Mouse (Mus musculus): ENCODE measurements around the gene Zfp652.
"Not testable (repeated sequence)": the region's sequence is repeated elsewhere in the genome, so short reads cannot be mapped to it uniquely, and the experiment has no call there.

Zfp652 gene

GRCm38 (mm10) chr11:95712085-95712562 is 349 bp upstream of the Zfp652 start:
- DNase-seq (ENCODE audit: low spot score in 2 of 2) = peak; percentile 51 to 54

GRCm38 (mm10) chr11:95713225-95713810 is 845 bp downstream of the Zfp652 start:
- DNase-seq (ENCODE audit: low spot score in 2 of 2) = peak; percentile 57 to 67

GRCm38 (mm10) chr11:95713811-95714241 is 1.4 kb downstream of the Zfp652 start:
- DNase-seq (ENCODE audit: low spot score in 2 of 2) = peak in 1 of 2 experiments; percentile 44

- DNase-seq (ENCODE audit: low spot score in 2 of 2) = no peak
Observed at GRCm38 (mm10) chr11:95714411-95714810, 1.9 kb downstream of the Zfp652 start.

- peak in 1 of 2 experiments; percentile 38 for DNase-seq (ENCODE audit: low spot score in 2 of 2)
Observed at GRCm38 (mm10) chr11:95716136-95716535, 3.7 kb downstream of the Zfp652 start.

- no peak for DNase-seq (ENCODE audit: low spot score in 2 of 2)
Observed at GRCm38 (mm10) chr11:95719356-95719755, 6.9 kb downstream of the Zfp652 start.

- no peak for DNase-seq (ENCODE audit: low spot score in 2 of 2)
Observed at GRCm38 (mm10) chr11:95723287-95723686, 10.8 kb downstream of the Zfp652 start, which contains the start of gene B130006D01Rik. Gene B130006D01Rik, plus strand, starts transcription at chr11:95723587.

- no peak for DNase-seq (ENCODE audit: low spot score in 2 of 2)
Observed at GRCm38 (mm10) chr11:95724466-95724865, 12.0 kb downstream of the Zfp652 start.

GRCm38 (mm10) chr11:95726156-95726555 is 13.7 kb downstream of the Zfp652 start:
- no peak for DNase-seq (ENCODE audit: low spot score in 2 of 2)

- DNase-seq (ENCODE audit: low spot score in 2 of 2) = no peak
Observed at GRCm38 (mm10) chr11:95727947-95728346, 15.5 kb downstream of the Zfp652 start.

- DNase-seq (ENCODE audit: low spot score in 2 of 2) = no peak
Observed at GRCm38 (mm10) chr11:95728916-95729907, 16.7 kb downstream of the Zfp652 start.

- no peak for DNase-seq (ENCODE audit: low spot score in 2 of 2)
Observed at GRCm38 (mm10) chr11:95734485-95734884, 22.0 kb downstream of the Zfp652 start.

GRCm38 (mm10) chr11:95737811-95738210 is 25.3 kb downstream of the Zfp652 start:
- DNase-seq (ENCODE audit: low spot score in 2 of 2) = peak; percentile 54 to 60

GRCm38 (mm10) chr11:95744521-95744920 is 32.0 kb downstream of the Zfp652 start:
- no peak for DNase-seq (ENCODE audit: low spot score in 2 of 2)

GRCm38 (mm10) chr11:95746821-95747220 is 34.3 kb downstream of the Zfp652 start:
- no peak for DNase-seq (ENCODE audit: low spot score in 2 of 2)

- no peak for DNase-seq (ENCODE audit: low spot score in 2 of 2)
Observed at GRCm38 (mm10) chr11:95748331-95748730, 35.9 kb downstream of the Zfp652 start.

GRCm38 (mm10) chr11:95749619-95750018 is 37.1 kb downstream of the Zfp652 start:
- peak in 1 of 2 experiments; percentile 45 for DNase-seq (ENCODE audit: low spot score in 2 of 2)

GRCm38 (mm10) chr11:95750995-95751394 is 38.5 kb downstream of the Zfp652 start:
- peak; percentile 77 to 82 for DNase-seq (ENCODE audit: low spot score in 2 of 2)

GRCm38 (mm10) chr11:95755137-95755536 is 42.7 kb downstream of the Zfp652 start:
- not testable (repeated sequence) for DNase-seq (ENCODE audit: low spot score in 2 of 2)

GRCm38 (mm10) chr11:95760521-95760920 is 48.0 kb downstream of the Zfp652 start:
- no peak for DNase-seq (ENCODE audit: low spot score in 2 of 2)

- DNase-seq (ENCODE audit: low spot score in 2 of 2) = no peak
Observed at GRCm38 (mm10) chr11:95762996-95763395, 50.5 kb downstream of the Zfp652 start.

- DNase-seq (ENCODE audit: low spot score in 2 of 2) = no peak
Observed at GRCm38 (mm10) chr11:95764806-95765205, 52.3 kb downstream of the Zfp652 start.

Measured in right cerebral cortex, postnatal 10 days (tissue).